Mouse (Mus musculus) liver, embryonic 16.5 days (tissue): ENCODE data around the gene Rab26. TPM values are rescaled to one million over a fixed set of nuclear protein-coding genes. Genes with fewer than 3 reads are reported as not detected.

Experiments
- ATAC-seq: fragments of 200-750 bp; cut with Nextera tagmentation; 2 replicates; pipeline ENCODE4 v1.8.0; 2017; ENCODE audit warnings: low read depth, mild to moderate bottlenecking, moderate number of reproducible peaks, moderate library complexity
- H3K27ac ChIP-seq: fragments of 300-500 bp; sonication (generic); 2 replicates; pipeline ENCODE4 v1.5.1; 2014; ENCODE audit warnings: mild to moderate bottlenecking, low read length
- H3K27me3 ChIP-seq: fragments of 300-500 bp; sonication (generic); 2 replicates; pipeline ENCODE4 v1.6.1; 2014; ENCODE audit warnings: low read depth, low read length, mixed read lengths; ENCODE audit not compliant: control insufficient read depth, insufficient read depth
- H3K36me3 ChIP-seq: fragments of 300-500 bp; sonication (generic); 2 replicates; pipeline ENCODE4 v1.6.1; 2014; ENCODE audit warnings: mild to moderate bottlenecking; ENCODE audit not compliant: control insufficient read depth, insufficient read depth
- H3K4me1 ChIP-seq: fragments of 300-500 bp; sonication (generic); 2 replicates; pipeline ENCODE4 v1.6.1; 2014; ENCODE audit warnings: low read depth, low read length, mixed read lengths; ENCODE audit not compliant: control insufficient read depth
- H3K4me2 ChIP-seq: fragments of 300-500 bp; sonication (generic); 2 replicates; pipeline ENCODE4 v1.6.1; 2014; ENCODE audit warnings: low read depth, low read length, mixed read lengths
- H3K4me3 ChIP-seq: fragments of 300-500 bp; sonication (generic); 2 replicates; pipeline ENCODE4 v1.5.1; 2014; ENCODE audit warnings: low read depth, mild to moderate bottlenecking, low read length
- H3K9ac ChIP-seq: fragments of 300-500 bp; sonication (generic); 2 replicates; pipeline ENCODE4 v1.6.1; 2014; ENCODE audit warnings: low read depth, low read length
- H3K9me3 ChIP-seq: fragments of 300-500 bp; sonication (generic); replicated peaks from 2 replicates; pipeline ENCODE4 v1.6.1; 2016; ENCODE audit warnings: low read length; ENCODE audit not compliant: control insufficient read depth
- WGBS: fragments of 180-500 bp; shearing (Covaris S2); extraction: QIAGEN DNeasy Blood & Tissue Kit; methylation state at CpG from one replicate; pipeline ENCODE4 v1.1.7; 2014; ENCODE audit not compliant: insufficient replicate concordance; 5-methylcytosine and 5-hydroxymethylcytosine counted together
- polyA plus RNA-seq: library from polyadenylated mRNA; unstranded; fragments of >200 nt; fragmentation: Nextera tagmentation; extraction: Ambion mirVana; gene quantifications from 2 replicates; pipeline ENCODE4 v1.2.1, GENCODE M21; 2015

Rab26 gene
- polyA plus RNA-seq, 1 experiment from 2014 or later: 0.87 TPM

- no peaks in the 10 kb centered on the region for H3K9me3 ChIP-seq
- 0% methylated on average over 48 of the region's 48 CpGs for WGBS
- peaks cover 14% of the 10 kb centered on the region for H3K4me1 ChIP-seq
- peak within 1 kb of the TSS; percentile 92 for H3K27ac ChIP-seq
- peaks cover 31% of the 10 kb centered on the region for H3K36me3 ChIP-seq
- H3K27me3 ChIP-seq: no peaks in the 10 kb centered on the region
- H3K4me2 ChIP-seq: peak within 1 kb of the TSS; percentile 75
- ATAC-seq: peak; percentile 93
- H3K4me3 ChIP-seq: peak within 1 kb of the TSS; percentile 74
- H3K9ac ChIP-seq: peak within 1 kb of the TSS; percentile 84
These were observed 55.2 kb downstream of the Rab26 start, which contains the start of gene Mlst8 for GRCm38 (mm10) chr17:24478663-24479380. Gene Mlst8 (minus strand): TSS chr17:24479078.

GRCm38 (mm10) chr17:24477985-24478600 is 55.9 kb downstream of the Rab26 start:
- ATAC-seq: no peak
- 49% methylated on average over 11 of the region's 11 CpGs for WGBS
- H3K4me3 ChIP-seq: peak overlapping the region; percentile 74
- peaks cover 16% of the 10 kb centered on the region for H3K4me1 ChIP-seq
- H3K27me3 ChIP-seq: no peaks in the 10 kb centered on the region
- no peaks in the 10 kb centered on the region for H3K9me3 ChIP-seq
- peak overlapping the region; percentile 92; the same call in 1 of the 2 replicates for H3K27ac ChIP-seq
- peak overlapping the region; percentile 75 for H3K4me2 ChIP-seq
- H3K9ac ChIP-seq: peak overlapping the region; percentile 84
- H3K36me3 ChIP-seq: peaks cover 31% of the 10 kb centered on the region

Other genes with a start within 250 kb of the Rab26 start
- not detected in 2 replicates for gene Abca17, start 183.1 kb downstream of the Rab26 start, polyA plus RNA-seq
- 13.4 and 15.0 TPM in 2 replicates for gene Abca3, start 182.3 kb downstream of the Rab26 start, polyA plus RNA-seq
- 96.9 and 101 TPM in 2 replicates for gene Rnps1, start 119.6 kb downstream of the Rab26 start, polyA plus RNA-seq
- gene Eci1, start 107.6 kb downstream of the Rab26 start, polyA plus RNA-seq: 94.0 and 95.5 TPM in 2 replicates
- gene Dnase1l2, start 91.1 kb downstream of the Rab26 start, polyA plus RNA-seq: 0.49 and 0.67 TPM in 2 replicates
- 11.4 and 12.3 TPM in 2 replicates for gene E4f1, start 63.9 kb downstream of the Rab26 start, polyA plus RNA-seq
- gene Pgp, start 63.8 kb downstream of the Rab26 start, polyA plus RNA-seq: 48.2 and 49.0 TPM in 2 replicates
- not detected in 2 replicates for gene Bricd5, start 60.3 kb downstream of the Rab26 start, polyA plus RNA-seq
- 11.8 and 11.9 TPM in 2 replicates for gene Mlst8, start 55.1 kb downstream of the Rab26 start, polyA plus RNA-seq
- gene Caskin1, start 45.6 kb downstream of the Rab26 start, polyA plus RNA-seq: 0.08 and 0.13 TPM in 2 replicates
- gene Traf7, start 6.3 kb downstream of the Rab26 start, polyA plus RNA-seq: 28.5 and 29.6 TPM in 2 replicates
- 2.7 and 4.0 TPM in 2 replicates for gene Pkd1, start 15.6 kb upstream of the Rab26 start, polyA plus RNA-seq
- 20.6 and 23.7 TPM in 2 replicates for gene Tsc2, start 98.4 kb upstream of the Rab26 start, polyA plus RNA-seq
- 5.9 and 6.7 TPM in 2 replicates for gene Nthl1, start 98.5 kb upstream of the Rab26 start, polyA plus RNA-seq
- gene Slc9a3r2, start 116.1 kb upstream of the Rab26 start, polyA plus RNA-seq: 9.8 and 11.8 TPM in 2 replicates
- gene Npw, start 124.2 kb upstream of the Rab26 start, polyA plus RNA-seq: 0.15 and 0.38 TPM in 2 replicates
- gene Zfp598, start 135.5 kb upstream of the Rab26 start, polyA plus RNA-seq: 6.3 and 8.7 TPM in 2 replicates
- 0.05 and 0.21 TPM in 2 replicates for gene Syngr3, start 155.7 kb upstream of the Rab26 start, polyA plus RNA-seq
- gene Gfer, start 161.9 kb upstream of the Rab26 start, polyA plus RNA-seq: 23.7 and 23.9 TPM in 2 replicates
- gene Noxo1, start 162.0 kb upstream of the Rab26 start, polyA plus RNA-seq: 0.37 and 0.42 TPM in 2 replicates
- gene Tbl3, start 173.4 kb upstream of the Rab26 start, polyA plus RNA-seq: 29.3 and 29.5 TPM in 2 replicates
- 0.07 TPM in 1 of 2 replicates, not detected in the other for gene Rnf151, start 183.9 kb upstream of the Rab26 start, polyA plus RNA-seq
- 868 and 907 TPM in 2 replicates for gene Rps2, start 183.9 kb upstream of the Rab26 start, polyA plus RNA-seq
- gene Ndufb10, start 190.3 kb upstream of the Rab26 start, polyA plus RNA-seq: 168 and 174 TPM in 2 replicates
- 0.34 TPM in 1 of 2 replicates, not detected in the other for gene Rpl3l, start 193.6 kb upstream of the Rab26 start, polyA plus RNA-seq
- 30.0 and 33.9 TPM in 2 replicates for gene Msrb1, start 202.4 kb upstream of the Rab26 start, polyA plus RNA-seq
- 0.24 TPM in 1 of 2 replicates, not detected in the other for gene Hs3st6, start 218.8 kb upstream of the Rab26 start, polyA plus RNA-seq